Mouse (Mus musculus) E14TG2a.4 (cell line): ENCODE results near the gene Syne3.

Experiments
- CTCF ChIP-seq: conservative IDR thresholded peaks from 2 replicates; pipeline ENCODE4 v1.5.1; 2014; ENCODE audit warnings: low read length
- NANOG ChIP-seq: IDR thresholded peaks from 2 replicates; pipeline ENCODE4 v1.6.1; 2014; ENCODE audit warnings: borderline replicate concordance, low read length, mixed read lengths

DNA sequence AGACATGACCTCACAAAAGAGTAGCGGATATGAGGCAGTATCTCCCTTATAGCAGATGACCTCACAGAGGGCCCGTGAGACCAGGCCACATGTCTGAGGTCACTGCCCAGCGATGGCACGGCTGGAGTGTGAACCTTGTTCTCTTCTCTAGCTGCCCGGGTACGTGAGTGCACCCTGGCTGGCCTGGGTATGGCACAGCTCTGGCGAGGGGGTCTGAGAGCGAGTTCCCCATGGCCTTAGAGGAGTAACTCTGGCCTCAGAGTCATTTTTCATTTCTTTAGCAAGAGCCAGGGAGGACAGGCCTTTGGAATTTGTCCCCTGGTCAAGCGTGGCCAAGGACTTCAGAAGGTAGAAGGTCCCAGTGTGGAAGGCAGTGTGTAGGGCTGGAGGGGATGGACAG lies 35.2 kb upstream of the Syne3 start:
- TF ChIP-seq CTCF = no peak
- no peak for TF ChIP-seq NANOG
